Mouse (Mus musculus): ENCODE data around the gene Ric3. TPM values are rescaled to one million over a fixed set of nuclear protein-coding genes. Genes with fewer than 3 reads are reported as not detected.

The Ric3 gene
- polyA plus RNA-seq (2017; shearing (Covaris generic)) = 0.12 TPM

GRCm38 (mm10) chr7:109083113-109083812, at the start of gene Ric3:
TSS of gene Ric3 (minus strand) at chr7:109083331.

Other genes starting within 250 kb of the Ric3 start
- not detected for gene Olfr516, start 232.8 kb downstream of the Ric3 start, polyA plus RNA-seq (2017; shearing (Covaris generic))
- gene Olfr517, start 211.0 kb downstream of the Ric3 start, polyA plus RNA-seq (2017; shearing (Covaris generic)) = not detected
- not detected for gene Olfr518, start 198.3 kb downstream of the Ric3 start, polyA plus RNA-seq (2017; shearing (Covaris generic))
- gene Olfr519, start 188.9 kb downstream of the Ric3 start, polyA plus RNA-seq (2017; shearing (Covaris generic)) = not detected
- not detected for gene Nlrp10, start 153.2 kb downstream of the Ric3 start, polyA plus RNA-seq (2017; shearing (Covaris generic))
- 27.1 TPM for gene Eif3f, start 148.9 kb downstream of the Ric3 start, polyA plus RNA-seq (2017; shearing (Covaris generic))
- gene Tub, start 133.0 kb downstream of the Ric3 start, polyA plus RNA-seq (2017; shearing (Covaris generic)) = 0.22 TPM
- not detected for gene Lmo1, start 91.9 kb upstream of the Ric3 start, polyA plus RNA-seq (2017; shearing (Covaris generic))